Mouse (Mus musculus) lung, postnatal 0 days (tissue): Measurements from ENCODE around the gene Mtfr1l.

ENCODE experiments used
- CTCF ChIP-seq: IDR thresholded peaks from 2 replicates; pipeline ENCODE4 v1.5.1; 2016; ENCODE audit warnings: antibody characterized with exemption, mild to moderate bottlenecking
- EP300 ChIP-seq: IDR thresholded peaks from 2 replicates; pipeline ENCODE4 v1.6.1; 2016; ENCODE audit warnings: antibody characterized with exemption, mild to moderate bottlenecking, control low read depth

GRCm38 (mm10) chr4:134526220-134526619 is 9.0 kb downstream of the Mtfr1l start:
- TF ChIP-seq EP300 (no peak), CTCF (no peak)
